Mouse (Mus musculus): Measurements from ENCODE around the gene Hoxb5. TPM values are rescaled to one million over a fixed set of nuclear protein-coding genes. Genes with fewer than 3 reads are reported as not detected.
A peak's percentile ranks its signal among the peaks of the same experiment; 100 is the strongest.

Hoxb5 gene
- 79.2 and 94.7 TPM in 2 replicates for polyA plus RNA-seq (2016; fragmentation: Nextera tagmentation; extraction: Ambion mirVana)

DNA sequence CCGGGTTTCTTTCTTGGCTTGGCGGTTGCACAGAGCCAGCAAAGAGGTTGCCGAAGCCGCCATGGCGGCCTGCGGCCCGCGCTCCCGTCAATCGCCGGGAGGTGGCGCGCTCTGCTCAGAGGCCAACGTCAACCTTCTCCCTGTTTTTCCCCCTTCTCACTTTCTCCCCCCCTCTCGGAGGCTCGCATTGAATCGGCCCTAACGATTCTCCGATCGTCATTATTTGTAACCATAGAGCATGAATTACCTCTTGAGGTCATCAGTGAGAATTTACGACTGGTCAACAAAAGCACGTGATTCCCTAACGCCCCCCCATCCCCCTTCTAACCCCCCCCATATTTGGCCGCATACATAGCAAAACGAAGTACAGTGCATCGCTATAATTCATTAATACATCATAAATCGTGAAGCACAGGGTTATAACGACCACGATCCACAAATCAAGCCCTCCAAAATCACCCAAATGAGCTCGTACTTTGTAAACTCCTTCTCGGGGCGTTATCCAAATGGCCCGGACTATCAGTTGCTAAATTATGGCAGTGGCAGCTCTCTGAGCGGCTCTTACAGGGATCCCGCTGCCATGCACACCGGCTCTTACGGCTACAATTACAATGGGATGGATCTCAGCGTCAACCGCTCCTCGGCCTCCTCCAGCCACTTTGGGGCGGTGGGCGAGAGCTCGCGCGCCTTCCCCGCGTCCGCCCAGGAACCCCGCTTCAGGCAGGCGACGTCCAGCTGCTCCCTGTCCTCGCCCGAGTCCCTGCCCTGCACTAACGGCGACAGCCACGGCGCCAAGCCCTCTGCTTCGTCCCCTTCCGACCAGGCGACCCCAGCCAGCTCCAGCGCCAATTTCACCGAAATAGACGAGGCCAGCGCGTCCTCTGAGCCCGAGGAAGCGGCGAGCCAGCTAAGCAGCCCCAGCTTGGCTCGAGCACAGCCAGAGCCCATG is at the start of gene Hoxb5:
TSS of gene Hoxb5 (plus strand) at position 186 of the 949 bp plus-strand sequence.
- Histone ChIP-seq H3K27ac (peak within 1 kb of the TSS; percentile 99), H3K27me3 (replicated peaks) (no peaks in the 10 kb centered on the region)

DNA sequence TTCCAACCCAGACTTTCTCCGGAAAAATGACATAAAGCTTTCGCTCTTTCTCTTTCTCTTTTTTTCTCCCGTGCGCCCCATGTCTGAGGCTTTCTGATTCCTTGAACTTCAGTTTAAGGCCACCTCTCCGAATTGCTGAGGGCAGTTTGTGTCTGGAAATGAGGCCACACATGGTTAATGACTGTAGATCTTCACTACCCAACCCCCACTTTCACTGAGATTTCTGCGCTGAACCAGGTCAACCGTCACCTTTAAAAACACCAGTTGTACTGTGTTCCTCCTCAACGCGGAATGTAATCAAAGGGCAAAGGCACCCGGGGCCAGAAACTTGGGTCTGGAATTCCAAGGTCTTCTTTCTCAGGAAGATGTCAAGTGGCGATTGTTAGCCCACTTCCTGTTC is 48.9 kb upstream of the Hoxb5 start:
- Histone ChIP-seq H3K4me2 (replicated peaks) (peak overlapping the region; percentile 65), H3K27me3 (replicated peaks) (peaks cover 78% of the 10 kb centered on the region), H3K9ac (peak overlapping the region; percentile 72), H3K4me1 (peaks cover 57% of the 10 kb centered on the region), H3K9me3 (no peaks in the 10 kb centered on the region), H3K27ac (no peak overlapping the region), H3K36me3 (no peaks in the 10 kb centered on the region), H3K4me3 (peak overlapping the region; percentile 27)
- WGBS = 1% methylated on average over 11 of the region's 11 CpGs
- no peak for ATAC-seq (ENCODE audit: low FRiP score, low read depth)

More for the DNA sequence above, at the start of gene Hoxb5:
- peak within 1 kb of the TSS; percentile 99 for H3K4me3 ChIP-seq
- H3K36me3 ChIP-seq = peaks cover 26% of the 10 kb centered on the region
- peaks cover 48% of the 10 kb centered on the region for H3K4me1 ChIP-seq
- ATAC-seq (ENCODE audit: low FRiP score, low read depth) = peak; percentile 55
- H3K9me3 ChIP-seq = no peaks in the 10 kb centered on the region
- H3K4me2 ChIP-seq (replicated peaks) = peak within 1 kb of the TSS; percentile 100
- H3K9ac ChIP-seq = peak within 1 kb of the TSS; percentile 100
- WGBS = under 1% methylated on average over 69 of the region's 69 CpGs

DNA sequence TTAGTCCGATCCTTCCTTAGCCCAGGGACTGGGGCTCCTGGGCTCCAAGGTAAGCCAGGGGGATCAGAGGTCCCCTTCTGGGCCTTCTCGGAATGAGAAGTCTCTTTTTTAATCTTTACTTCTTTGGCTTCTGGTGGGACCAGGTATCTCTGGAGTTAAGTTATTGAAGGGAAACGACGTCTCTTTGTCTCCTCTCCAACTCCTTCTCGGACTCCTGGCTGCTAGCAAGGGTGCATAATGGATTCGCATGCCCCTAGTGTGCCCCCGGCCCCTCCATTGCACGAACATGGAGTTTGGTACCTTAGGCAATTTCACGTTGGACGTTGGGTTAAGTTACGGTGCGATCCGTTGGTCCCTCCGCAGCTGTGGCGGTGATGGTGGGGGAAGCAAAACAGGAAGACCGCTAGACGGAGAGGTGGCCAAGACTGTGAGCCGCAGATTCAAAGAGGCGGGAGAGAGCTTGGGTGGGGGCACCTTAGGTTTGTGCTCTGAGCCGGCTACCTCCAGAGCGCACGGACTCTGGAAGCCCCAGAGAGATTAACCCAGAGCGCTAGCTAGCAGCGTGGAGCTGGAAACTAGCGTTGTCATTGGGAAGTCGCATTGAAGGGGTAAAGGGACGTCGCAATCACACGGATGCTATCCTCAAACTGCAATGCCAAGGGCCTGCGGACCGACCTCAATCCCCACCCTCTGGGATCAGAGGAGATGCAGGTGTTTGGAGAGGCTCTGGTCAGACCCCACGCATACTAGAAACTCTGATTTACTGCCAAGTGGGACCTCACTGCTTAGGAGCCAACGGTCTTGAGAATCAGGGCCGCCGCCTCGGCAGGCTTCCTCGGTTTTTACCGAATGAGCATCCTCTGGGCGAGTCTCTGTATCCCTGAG is 47.8 kb upstream of the Hoxb5 start:
- Histone ChIP-seq H3K27ac (no peak overlapping the region), H3K4me1 (peaks cover 67% of the 10 kb centered on the region), H3K9ac (peak overlapping the region; percentile 49; the same call in 1 of the 2 replicates), H3K9me3 (no peaks in the 10 kb centered on the region), H3K27me3 (replicated peaks) (peaks cover 75% of the 10 kb centered on the region), H3K36me3 (no peaks in the 10 kb centered on the region), H3K4me2 (replicated peaks) (peak overlapping the region; percentile 65), H3K4me3 (peak overlapping the region; percentile 27)
- 2% methylated on average over 39 of the region's 39 CpGs for WGBS
- ATAC-seq (ENCODE audit: low FRiP score, low read depth) = no peak

- H3K4me2 ChIP-seq (replicated peaks) = peak overlapping the region; percentile 65
- no peak for ATAC-seq (ENCODE audit: low FRiP score, low read depth)
- H3K4me1 ChIP-seq = peaks cover 71% of the 10 kb centered on the region
- no peaks in the 10 kb centered on the region for H3K9me3 ChIP-seq
- 0 out of 2 replicates have a peak overlapping the region, but pooled peaks have one; percentile 49 for H3K9ac ChIP-seq
- no peak overlapping the region for H3K27ac ChIP-seq
- H3K27me3 ChIP-seq (replicated peaks) = peaks cover 70% of the 10 kb centered on the region
- peak overlapping the region; percentile 27 for H3K4me3 ChIP-seq
- WGBS = 3% methylated on average over 14 of the region's 14 CpGs
- no peaks in the 10 kb centered on the region for H3K36me3 ChIP-seq
Observed at GRCm38 (mm10) chr11:96255996-96256445, 47.1 kb upstream of the Hoxb5 start.

DNA sequence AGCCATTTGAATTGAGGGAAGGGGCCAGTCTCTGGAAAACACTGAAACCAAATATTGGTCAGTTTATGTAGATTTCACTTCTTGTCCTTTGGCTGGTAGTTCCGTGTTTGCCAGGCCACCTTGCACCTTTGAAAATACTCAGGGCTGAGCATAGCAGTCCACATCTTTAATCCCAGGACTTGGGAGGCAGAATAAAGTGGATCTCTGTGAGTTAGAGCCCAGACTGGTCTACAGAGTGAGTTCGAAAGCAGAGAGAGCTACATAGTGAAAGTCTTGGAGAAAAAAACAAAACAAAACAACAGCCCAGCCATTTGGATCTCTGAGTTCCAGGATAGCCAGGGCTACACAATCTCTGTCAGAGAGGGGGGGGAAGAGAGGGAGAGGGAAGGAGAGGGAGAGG is 46.0 kb upstream of the Hoxb5 start:
- 25% methylated on average over 2 of the region's 2 CpGs for WGBS
- no peak overlapping the region for H3K9ac ChIP-seq
- H3K27me3 ChIP-seq (replicated peaks) = peaks cover 71% of the 10 kb centered on the region
- peaks cover 78% of the 10 kb centered on the region for H3K4me1 ChIP-seq
- no peaks in the 10 kb centered on the region for H3K9me3 ChIP-seq
- no peak overlapping the region for H3K27ac ChIP-seq
- no peaks in the 10 kb centered on the region for H3K36me3 ChIP-seq
- H3K4me2 ChIP-seq (replicated peaks) = 0 out of 2 replicates have a peak overlapping the region, but pooled peaks have one; percentile 14
- H3K4me3 ChIP-seq = no peak overlapping the region
- no peak for ATAC-seq (ENCODE audit: low FRiP score, low read depth)

DNA sequence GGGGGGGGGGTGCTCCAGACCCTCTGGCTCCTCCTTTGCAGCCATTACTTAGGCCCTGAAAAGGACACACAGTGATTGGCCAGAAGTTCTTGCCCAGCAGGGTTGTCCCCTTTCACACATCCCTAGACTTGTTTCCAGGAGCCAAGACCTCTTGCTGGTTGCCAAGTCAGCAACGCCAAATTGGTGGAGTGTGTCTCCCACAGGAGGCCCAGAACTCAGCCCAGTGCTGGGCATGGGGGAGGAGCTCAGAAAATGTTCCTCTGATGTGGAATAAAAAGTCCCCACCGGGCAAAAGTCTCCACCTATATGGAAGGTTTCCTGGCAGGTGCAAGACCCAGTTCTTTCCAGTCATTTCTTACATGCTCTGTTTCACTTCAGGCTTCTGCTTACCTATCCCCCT is 44.1 kb upstream of the Hoxb5 start:
- Histone ChIP-seq H3K27me3 (replicated peaks) (peaks cover 65% of the 10 kb centered on the region), H3K9ac (no peak overlapping the region), H3K4me1 (peaks cover 90% of the 10 kb centered on the region), H3K4me3 (no peak overlapping the region), H3K4me2 (replicated peaks) (no peak overlapping the region), H3K9me3 (no peaks in the 10 kb centered on the region), H3K36me3 (no peaks in the 10 kb centered on the region), H3K27ac (no peak overlapping the region)
- ATAC-seq (ENCODE audit: low FRiP score, low read depth) = no peak
- 4% methylated on average over 2 of the region's 2 CpGs for WGBS

GRCm38 (mm10) chr11:96259511-96259910 is 43.6 kb upstream of the Hoxb5 start:
- no peaks in the 10 kb centered on the region for H3K9me3 ChIP-seq
- no peak overlapping the region for H3K27ac ChIP-seq
- no peak for ATAC-seq (ENCODE audit: low FRiP score, low read depth)
- H3K4me3 ChIP-seq = no peak overlapping the region
- peak overlapping the region; percentile 51; the same call in 1 of the 2 replicates for H3K4me2 ChIP-seq (replicated peaks)
- peaks cover 60% of the 10 kb centered on the region for H3K27me3 ChIP-seq (replicated peaks)
- H3K36me3 ChIP-seq = no peaks in the 10 kb centered on the region
- WGBS = 0% methylated on average over 1 of the region's 1 CpGs
- H3K4me1 ChIP-seq = peaks cover 90% of the 10 kb centered on the region
- no peak overlapping the region for H3K9ac ChIP-seq

DNA sequence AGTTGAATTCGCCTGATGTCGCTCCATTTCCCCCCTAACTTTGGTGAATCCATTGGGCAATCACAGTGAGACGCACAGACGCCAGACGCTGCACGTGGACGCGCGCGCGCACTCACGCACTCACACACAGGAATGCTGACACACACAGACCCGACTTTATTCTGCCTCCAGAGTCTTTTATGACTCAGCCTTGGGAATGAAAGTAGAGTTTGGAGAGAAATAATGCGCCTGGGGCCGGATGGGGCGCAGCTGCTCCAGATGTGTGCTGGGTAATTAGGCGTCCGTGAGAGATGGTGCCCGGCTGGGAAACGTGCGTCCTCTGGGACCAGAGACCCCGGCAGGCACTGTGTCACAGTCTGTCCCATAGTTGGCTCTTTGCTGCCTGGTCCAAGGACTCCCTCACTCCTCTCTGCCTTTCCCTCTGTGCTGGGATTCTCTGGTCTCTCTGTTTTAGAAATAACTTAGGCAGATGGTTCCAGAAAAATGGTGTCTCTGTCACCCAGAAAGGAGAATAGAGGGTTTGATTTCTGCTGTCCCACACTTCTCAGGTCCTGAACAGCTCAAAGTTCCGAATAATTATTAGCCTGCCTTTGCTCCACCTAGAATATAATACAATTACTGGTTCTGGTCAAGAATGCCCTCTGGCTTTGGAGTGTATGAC is 42.7 kb upstream of the Hoxb5 start:
- Histone ChIP-seq H3K9ac (0 out of 2 replicates have a peak overlapping the region, but pooled peaks have one; percentile 17), H3K4me3 (no peak overlapping the region), H3K9me3 (no peaks in the 10 kb centered on the region), H3K27ac (no peak overlapping the region), H3K4me1 (peaks cover 93% of the 10 kb centered on the region), H3K36me3 (no peaks in the 10 kb centered on the region), H3K27me3 (replicated peaks) (peaks cover 58% of the 10 kb centered on the region), H3K4me2 (replicated peaks) (peak overlapping the region; percentile 51)
- no peak for ATAC-seq (ENCODE audit: low FRiP score, low read depth)
- WGBS = 2% methylated on average over 23 of the region's 23 CpGs

GRCm38 (mm10) chr11:96261323-96261890 is 41.7 kb upstream of the Hoxb5 start:
- WGBS = 3% methylated on average over 24 of the region's 24 CpGs
- no peak overlapping the region for H3K27ac ChIP-seq
- H3K4me3 ChIP-seq = 0 out of 2 replicates have a peak overlapping the region, but pooled peaks have one; percentile 0
- no peaks in the 10 kb centered on the region for H3K9me3 ChIP-seq
- 0 out of 2 replicates have a peak overlapping the region, but pooled peaks have one; percentile 26 for H3K9ac ChIP-seq
- H3K27me3 ChIP-seq (replicated peaks) = peaks cover 49% of the 10 kb centered on the region
- no peaks in the 10 kb centered on the region for H3K36me3 ChIP-seq
- ATAC-seq (ENCODE audit: low FRiP score, low read depth) = no peak
- peak overlapping the region; percentile 51 for H3K4me2 ChIP-seq (replicated peaks)
- peaks cover 93% of the 10 kb centered on the region for H3K4me1 ChIP-seq

DNA sequence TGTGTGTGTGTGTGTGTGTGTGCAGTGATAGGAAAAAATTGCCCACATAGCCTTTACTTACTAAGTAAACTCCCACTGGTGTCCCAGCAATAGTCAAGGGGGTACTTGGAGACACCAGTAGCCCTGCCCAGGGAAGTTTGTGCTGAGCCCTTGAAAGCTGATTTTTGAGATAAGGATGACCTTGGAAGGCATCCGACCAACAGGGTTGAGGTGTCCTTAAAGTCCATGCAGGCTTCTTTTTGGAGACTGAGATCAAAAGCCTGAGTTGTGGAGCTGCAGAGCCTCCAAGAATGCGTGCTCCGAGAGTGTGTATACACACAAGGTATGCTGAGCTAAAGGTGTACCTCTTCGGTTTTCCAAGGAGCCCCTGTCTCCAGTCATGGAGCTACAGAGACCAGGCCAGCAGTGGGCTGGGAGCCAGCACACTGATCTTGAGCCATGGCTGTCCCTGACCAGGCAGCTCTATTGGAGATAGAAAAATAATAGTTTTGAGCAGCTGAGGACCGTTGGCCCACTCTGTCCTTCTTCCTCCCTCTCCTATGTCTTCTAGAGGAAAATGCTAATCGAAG is 40.8 kb upstream of the Hoxb5 start:
- Histone ChIP-seq H3K9ac (no peak overlapping the region), H3K27ac (no peak overlapping the region), H3K4me1 (peaks cover 92% of the 10 kb centered on the region), H3K4me3 (no peak overlapping the region), H3K4me2 (replicated peaks) (peak overlapping the region; percentile 51; the same call in 1 of the 2 replicates), H3K36me3 (no peaks in the 10 kb centered on the region), H3K27me3 (replicated peaks) (peaks cover 42% of the 10 kb centered on the region), H3K9me3 (no peaks in the 10 kb centered on the region)
- no peak for ATAC-seq (ENCODE audit: low FRiP score, low read depth)
- WGBS = 20% methylated on average over 6 of the region's 6 CpGs
